Mouse (Mus musculus) erythroblast, embryonic 14.5 days (primary cell): ENCODE results near the gene Col5a3. TPM values are rescaled to one million over a fixed set of nuclear protein-coding genes. Genes with fewer than 3 reads are reported as not detected.

Experiments
- H3K27me3 ChIP-seq: 2 replicates; pipeline ENCODE4 v1.6.1; 2012; ENCODE audit warnings: inconsistent platforms; ENCODE audit not compliant: control insufficient read depth
- H3K36me3 ChIP-seq: 2 replicates; pipeline ENCODE4 v1.6.1; 2012; ENCODE audit warnings: mild to moderate bottlenecking, inconsistent platforms; ENCODE audit not compliant: control insufficient read depth
- H3K4me1 ChIP-seq: 2 replicates; pipeline ENCODE4 v1.6.1; 2012; ENCODE audit warnings: inconsistent platforms; ENCODE audit not compliant: control insufficient read depth
- H3K4me3 ChIP-seq: replicated peaks from 2 replicates; pipeline ENCODE3; 2012; ENCODE audit warnings: moderate library complexity, mild to moderate bottlenecking, inconsistent platforms
- H3K9me3 ChIP-seq: 2 replicates; pipeline ENCODE4 v1.6.1; 2012; ENCODE audit warnings: low read length, inconsistent platforms, mixed read lengths; ENCODE audit not compliant: control insufficient read depth
- GATA1 ChIP-seq: IDR thresholded peaks from 2 replicates; pipeline ENCODE4 v1.6.1; 2012; ENCODE audit warnings: low read length, inconsistent platforms, mixed read lengths
- TAL1 ChIP-seq: IDR thresholded peaks from 3 replicates; pipeline ENCODE4 v1.6.1; 2012; ENCODE audit warnings: low read length, inconsistent platforms, mixed read lengths
- polyA plus RNA-seq: library from polyadenylated mRNA; stranded (reverse); fragments of >175 nt; gene quantifications from 2 replicates; pipeline ENCODE4 v1.2.3, GENCODE M21; 2012

The Col5a3 gene
- polyA plus RNA-seq, 1 experiment: not detected

GRCm38 (mm10) chr9:20729451-20729850, 85.4 kb downstream of the Col5a3 start:
- Histone ChIP-seq H3K27me3 (peaks cover 69% of the 10 kb centered on the region), H3K9me3 (peaks cover 2% of the 10 kb centered on the region; the same call in 1 of the 2 replicates), H3K4me1 (peaks cover 5% of the 10 kb centered on the region; the same call in 1 of the 2 replicates), H3K36me3 (no peaks in the 10 kb centered on the region), H3K4me3 (no peak overlapping the region)
- no peak for TF ChIP-seq GATA1
- no peak for TF ChIP-seq TAL1

- Histone ChIP-seq H3K4me3 (no peak overlapping the region), H3K4me1 (peaks cover 5% of the 10 kb centered on the region; the same call in 1 of the 2 replicates), H3K27me3 (peaks cover 74% of the 10 kb centered on the region), H3K36me3 (no peaks in the 10 kb centered on the region), H3K9me3 (peaks cover 2% of the 10 kb centered on the region; the same call in 1 of the 2 replicates)
- TF ChIP-seq GATA1: no peak
Measured at GRCm38 (mm10) chr9:20727601-20728113, 87.2 kb downstream of the Col5a3 start.

DNA sequence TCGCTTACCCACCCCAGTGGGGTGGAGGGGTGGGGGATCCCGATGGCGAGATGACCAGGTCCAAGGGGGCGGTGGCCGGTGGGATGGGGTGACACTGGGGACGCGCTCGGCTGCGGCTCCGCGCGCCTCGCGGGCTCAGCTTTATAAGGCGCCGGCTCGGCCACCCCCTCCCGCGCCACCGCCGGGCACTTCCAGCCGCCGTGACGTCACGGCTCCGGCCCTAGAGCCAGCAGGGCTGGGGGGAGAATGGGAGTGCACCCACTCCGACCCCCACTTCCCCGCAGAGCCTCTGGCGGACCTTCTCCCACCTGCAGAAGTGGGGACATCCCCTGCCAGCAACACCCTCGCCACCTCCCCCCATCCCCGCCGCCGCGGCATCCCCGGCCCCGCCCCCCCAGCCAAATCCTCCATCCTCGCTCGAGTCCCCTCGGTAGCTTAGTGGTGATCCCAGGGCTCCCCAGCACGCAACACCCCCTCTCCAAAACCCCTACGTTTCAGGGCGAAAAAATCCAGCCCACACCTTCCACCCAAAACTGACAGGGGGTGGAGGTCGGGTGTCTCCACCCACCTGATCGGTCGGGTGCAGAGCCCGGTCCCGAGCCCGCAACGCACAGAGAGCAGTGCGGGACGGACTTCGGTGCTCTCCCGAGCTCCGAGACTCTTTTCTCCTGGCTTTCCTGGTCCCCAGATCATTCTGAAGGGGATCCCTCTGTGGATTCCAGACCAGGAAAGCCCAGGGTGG, 87.8 kb downstream of the Col5a3 start:
- peaks cover 71% of the 10 kb centered on the region for H3K27me3 ChIP-seq
- TF ChIP-seq GATA1 (no peak), TAL1 (no peak)
- no peak overlapping the region for H3K4me3 ChIP-seq

GRCm38 (mm10) chr9:20726134-20726858, 88.6 kb downstream of the Col5a3 start:
- Histone ChIP-seq H3K27me3 (peaks cover 75% of the 10 kb centered on the region), H3K4me1 (peaks cover 5% of the 10 kb centered on the region; the same call in 1 of the 2 replicates), H3K36me3 (no peaks in the 10 kb centered on the region), H3K4me3 (no peak overlapping the region), H3K9me3 (peaks cover 2% of the 10 kb centered on the region; the same call in 1 of the 2 replicates)
- no peak for TF ChIP-seq GATA1
- no peak for TF ChIP-seq TAL1

More for the DNA sequence above, 87.8 kb downstream of the Col5a3 start:
- Histone ChIP-seq H3K36me3 (no peaks in the 10 kb centered on the region), H3K9me3 (peaks cover 2% of the 10 kb centered on the region; the same call in 1 of the 2 replicates), H3K4me1 (peaks cover 5% of the 10 kb centered on the region; the same call in 1 of the 2 replicates)

DNA sequence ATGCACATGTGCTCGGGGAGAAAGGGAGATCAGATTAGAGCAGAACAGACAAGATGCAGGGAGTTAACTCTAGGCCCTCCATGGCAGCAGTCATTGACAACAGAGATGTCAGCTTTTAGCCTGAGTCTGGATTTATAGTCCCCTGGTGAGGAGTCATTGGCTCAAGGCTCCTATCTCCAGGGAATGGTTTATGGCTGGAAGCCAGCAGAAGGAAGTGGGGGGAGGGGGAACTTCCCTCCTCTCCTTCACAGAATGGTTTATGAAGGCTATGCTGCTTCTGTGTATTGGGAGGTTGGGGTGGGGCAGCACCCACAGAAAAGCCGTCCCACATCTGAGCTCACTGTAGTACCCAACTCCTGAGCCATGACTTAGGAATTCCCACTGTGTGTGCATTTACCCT, 93.3 kb downstream of the Col5a3 start:
- H3K4me3 ChIP-seq: no peak overlapping the region
- H3K36me3 ChIP-seq: no peaks in the 10 kb centered on the region
- TF ChIP-seq GATA1 (no peak), TAL1 (no peak)
- H3K9me3 ChIP-seq: peaks cover under 1% of the 10 kb centered on the region; the same call in 1 of the 2 replicates
- peaks cover under 1% of the 10 kb centered on the region; the same call in 1 of the 2 replicates for H3K4me1 ChIP-seq
- peaks cover 33% of the 10 kb centered on the region for H3K27me3 ChIP-seq

Other genes starting within 250 kb of the Col5a3 start
- 0.11 and 0.13 TPM in 2 replicates for gene Zfp846, start 233.8 kb downstream of the Col5a3 start, polyA plus RNA-seq
- gene Ubl5, start 172.2 kb downstream of the Col5a3 start, polyA plus RNA-seq: 2.7 and 3.2 TPM in 2 replicates
- gene Fbxl12, start 170.3 kb downstream of the Col5a3 start, polyA plus RNA-seq: 0.38 and 0.83 TPM in 2 replicates
- gene Pin1, start 163.0 kb downstream of the Col5a3 start, polyA plus RNA-seq: 2.3 and 2.4 TPM in 2 replicates
- gene Olfm2, start 68.7 kb downstream of the Col5a3 start, polyA plus RNA-seq: not detected in 2 replicates
- gene Rdh8, start 3.4 kb upstream of the Col5a3 start, polyA plus RNA-seq: not detected in 2 replicates
- gene A230050P20Rik, start 53.6 kb upstream of the Col5a3 start, polyA plus RNA-seq: 0.29 and 0.57 TPM in 2 replicates
- gene Angptl6, start 64.7 kb upstream of the Col5a3 start, polyA plus RNA-seq: 0.06 and 0.19 TPM in 2 replicates
- 14.9 and 16.4 TPM in 2 replicates for gene Ppan, start 73.1 kb upstream of the Col5a3 start, polyA plus RNA-seq
- gene Eif3g, start 83.6 kb upstream of the Col5a3 start, polyA plus RNA-seq: 46.8 and 55.3 TPM in 2 replicates
- gene Dnmt1, start 144.8 kb upstream of the Col5a3 start, polyA plus RNA-seq: 25.3 TPM in 2 replicates
- gene S1pr2, start 161.7 kb upstream of the Col5a3 start, polyA plus RNA-seq: 0.02 TPM in 2 replicates
- gene Mrpl4, start 187.7 kb upstream of the Col5a3 start, polyA plus RNA-seq: 11.7 and 15.4 TPM in 2 replicates
- gene Icam1, start 200.9 kb upstream of the Col5a3 start, polyA plus RNA-seq: 0.04 and 0.11 TPM in 2 replicates
- gene Icam4, start 214.3 kb upstream of the Col5a3 start, polyA plus RNA-seq: 105 and 134 TPM in 2 replicates
- gene Icam5, start 217.0 kb upstream of the Col5a3 start, polyA plus RNA-seq: 0.63 and 0.86 TPM in 2 replicates